13 mouse cellular contexts compared by ENCODE assay signal in genomic region chr14:79200892-79201285, GRCm38 (mm10). TPM values are rescaled to one million over a fixed set of nuclear protein-coding genes. Genes with fewer than 3 reads are reported as not detected.
DNase-seq lines count a peak whose midpoint lies in the region; ATAC-seq lines count a peak whose summit lies in the region.
"Had no signal": no experiment of that assay in that cellular context is flagged by ENCODE, and none has a peak within 500 bp of the region (broad histone marks: within the 10 kb centered on the region; RNA-seq: fewer than 3 reads in every experiment).

No protein-coding gene starts in this region.

- no peaks in the 10 kb centered on the region for H3K36me3 ChIP-seq in heart, embryonic 15.5 days
- H3K36me3 ChIP-seq in heart, embryonic 10.5 days, result 0 out of 2 replicates have a peak, but pooled peaks cover 2% of the 10 kb centered on the region
- H3K36me3 ChIP-seq in forebrain, embryonic 13.5 days (ENCODE audit: poor library complexity, severe bottlenecking), result no peaks in the 10 kb centered on the region
- no peaks in the 10 kb centered on the region; the same call in 1 of the 2 replicates for H3K36me3 ChIP-seq in limb, embryonic 15.5 days
- no peaks in the 10 kb centered on the region for H3K36me3 ChIP-seq in liver, embryonic 12.5 days
- H3K36me3 ChIP-seq: liver, embryonic 13.5 days had no signal

- H3K9ac ChIP-seq in heart, embryonic 15.5 days, result no peak overlapping the region
- H3K9ac ChIP-seq in forebrain, embryonic 13.5 days, result no peak overlapping the region
- H3K9ac ChIP-seq in limb, embryonic 15.5 days, result no peak overlapping the region
- no peak overlapping the region for H3K9ac ChIP-seq in liver, embryonic 12.5 days
- H3K9ac ChIP-seq: liver, embryonic 13.5 days had no signal

- peaks cover 9% of the 10 kb centered on the region for H3K4me1 ChIP-seq in heart, embryonic 15.5 days (replicated peaks)
- H3K4me1 ChIP-seq in heart, embryonic 10.5 days, result peaks cover 11% of the 10 kb centered on the region
- peaks cover 66% of the 10 kb centered on the region for H3K4me1 ChIP-seq in forebrain, embryonic 13.5 days
- H3K4me1 ChIP-seq in limb, embryonic 15.5 days, result peaks cover 57% of the 10 kb centered on the region
- H3K4me1 ChIP-seq in liver, embryonic 12.5 days, result no peaks in the 10 kb centered on the region
- H3K4me1 ChIP-seq: liver, embryonic 13.5 days had no signal

- no peak for DNase-seq in heart, embryonic 10.5 days (ENCODE audit: low spot score)
- peak; percentile 80 to 88 for DNase-seq in cerebellum, postnatal 10 days
- DNase-seq in yolk sac, embryonic 10.5 days (ENCODE audit: low spot score), result no peak
- no peak for DNase-seq in adrenal gland, adult 18-20 months (ENCODE audit: low spot score in 2 of 2)
- DNase-seq: liver, embryonic 13.5 days had no signal

- H3K4me2 ChIP-seq in heart, embryonic 15.5 days, result no peak overlapping the region
- no peak overlapping the region for H3K4me2 ChIP-seq in forebrain, embryonic 13.5 days
- H3K4me2 ChIP-seq in limb, embryonic 15.5 days, result no peak overlapping the region
- no peak overlapping the region for H3K4me2 ChIP-seq in liver, embryonic 12.5 days
- H3K4me2 ChIP-seq: liver, embryonic 13.5 days had no signal

- no peak for ATAC-seq in heart, embryonic 15.5 days (replicated peaks; ENCODE audit: insufficient number of reproducible peaks, insufficient read depth, low FRiP score, low read depth)
- no peak for ATAC-seq in forebrain, embryonic 13.5 days
- no peak for ATAC-seq in limb, embryonic 15.5 days (ENCODE audit: insufficient number of reproducible peaks, low FRiP score, low TSS enrichment, low read depth)
- ATAC-seq in liver, embryonic 12.5 days, result no peak

- 89% methylated on average over 9 of the region's 9 CpGs for WGBS in heart, embryonic 15.5 days
- WGBS in heart, embryonic 10.5 days, result 83% methylated on average over 9 of the region's 9 CpGs
- WGBS in forebrain, embryonic 13.5 days, result 67% methylated on average over 9 of the region's 9 CpGs
- 86% methylated on average over 9 of the region's 9 CpGs for WGBS in limb, embryonic 15.5 days
- WGBS in liver, embryonic 12.5 days (ENCODE audit: insufficient replicate concordance), result 79% methylated on average over 9 of the region's 9 CpGs

- H3K27me3 ChIP-seq in heart, embryonic 15.5 days, result no peaks in the 10 kb centered on the region
- no peaks in the 10 kb centered on the region for H3K27me3 ChIP-seq in heart, embryonic 10.5 days (ENCODE audit: insufficient read depth, poor library complexity, severe bottlenecking)
- no peaks in the 10 kb centered on the region for H3K27me3 ChIP-seq in forebrain, embryonic 13.5 days
- H3K27me3 ChIP-seq in limb, embryonic 15.5 days, result no peaks in the 10 kb centered on the region; the same call in 1 of the 2 replicates
- no peaks in the 10 kb centered on the region for H3K27me3 ChIP-seq in liver, embryonic 12.5 days (replicated peaks)
- H3K27me3 ChIP-seq: liver, embryonic 13.5 days had no signal

- H3K27ac ChIP-seq in heart, embryonic 15.5 days, result peak overlapping the region; percentile 28; the same call in 1 of the 2 replicates
- no peak overlapping the region for H3K27ac ChIP-seq in heart, embryonic 10.5 days
- H3K27ac ChIP-seq in forebrain, embryonic 13.5 days, result peak overlapping the region; percentile 96
- H3K27ac ChIP-seq in limb, embryonic 15.5 days, result peak overlapping the region; percentile 84
- H3K27ac ChIP-seq in liver, embryonic 12.5 days, result no peak overlapping the region
- H3K27ac ChIP-seq: gastrocnemius, adult 2 months; liver, embryonic 13.5 days had no signal

- no peak overlapping the region for H3K4me3 ChIP-seq in heart, embryonic 15.5 days
- H3K4me3 ChIP-seq in heart, embryonic 10.5 days, result no peak overlapping the region
- no peak overlapping the region for H3K4me3 ChIP-seq in forebrain, embryonic 13.5 days
- H3K4me3 ChIP-seq in limb, embryonic 15.5 days, result no peak overlapping the region
- no peak overlapping the region for H3K4me3 ChIP-seq in liver, embryonic 12.5 days
- H3K4me3 ChIP-seq: gastrocnemius, adult 2 months; liver, embryonic 13.5 days had no signal

- no peaks in the 10 kb centered on the region for H3K9me3 ChIP-seq in heart, embryonic 15.5 days (replicated peaks)
- H3K9me3 ChIP-seq in heart, embryonic 10.5 days, result no peaks in the 10 kb centered on the region
- H3K9me3 ChIP-seq in forebrain, embryonic 13.5 days (replicated peaks), result no peaks in the 10 kb centered on the region
- no peaks in the 10 kb centered on the region for H3K9me3 ChIP-seq in limb, embryonic 15.5 days
- no peaks in the 10 kb centered on the region for H3K9me3 ChIP-seq in liver, embryonic 12.5 days (replicated peaks)
- H3K9me3 ChIP-seq: liver, embryonic 13.5 days had no signal

RNA-seq across cellular contexts. Expression of gene Zfp957, which starts 46.3 kb away (rescaled TPM):
- not detected in 2 replicates for polyA plus RNA-seq in heart, embryonic 15.5 days (2015; fragmentation: Nextera tagmentation; extraction: Ambion mirVana)
- 0.06 TPM in 1 of 2 replicates, not detected in the other for polyA plus RNA-seq in heart, embryonic 10.5 days (2016; fragmentation: Nextera tagmentation; extraction: Ambion mirVana)
- polyA plus RNA-seq in forebrain, embryonic 13.5 days (2015; fragmentation: Nextera tagmentation; extraction: Ambion mirVana), result not detected in 2 replicates
- not detected in 2 replicates for polyA plus RNA-seq in limb, embryonic 15.5 days (2015; fragmentation: Nextera tagmentation; extraction: Ambion mirVana)
- polyA plus RNA-seq in liver, embryonic 12.5 days (2016; fragmentation: Nextera tagmentation; extraction: Ambion mirVana), result not detected in 2 replicates
- total RNA-seq in adrenal gland, adult 18-20 months (2021), result not detected
- total RNA-seq: gastrocnemius, adult 2 months; hematopoietic stem cell, adult 5-6 weeks; layer of hippocampus, adult 18-20 months had no signal
- polyA plus RNA-seq: C2C12; liver, embryonic 13.5 days had no signal

Comparison
In these comparisons a context has a peak if more than half of its experiments do, and no peak if none do; other contexts are left out.
1. H3K27ac ChIP-seq: peak in heart, embryonic 15.5 days (single experiment), forebrain, embryonic 13.5 days (single experiment) and limb, embryonic 15.5 days (single experiment); none in heart, embryonic 10.5 days (single experiment) and liver, embryonic 12.5 days (single experiment).
2. DNase-seq: peak in cerebellum, postnatal 10 days (2 of 2); none in heart, embryonic 10.5 days (single experiment), yolk sac, embryonic 10.5 days (single experiment) and adrenal gland, adult 18-20 months (0 of 2).